Mouse (Mus musculus): ENCODE measurements around the gene Lamb3. TPM values are rescaled to one million over a fixed set of nuclear protein-coding genes. Genes with fewer than 3 reads are reported as not detected.

Lamb3 gene
- polyA plus RNA-seq, 1 experiment from 2014 or later, result 0.59 TPM

DNA sequence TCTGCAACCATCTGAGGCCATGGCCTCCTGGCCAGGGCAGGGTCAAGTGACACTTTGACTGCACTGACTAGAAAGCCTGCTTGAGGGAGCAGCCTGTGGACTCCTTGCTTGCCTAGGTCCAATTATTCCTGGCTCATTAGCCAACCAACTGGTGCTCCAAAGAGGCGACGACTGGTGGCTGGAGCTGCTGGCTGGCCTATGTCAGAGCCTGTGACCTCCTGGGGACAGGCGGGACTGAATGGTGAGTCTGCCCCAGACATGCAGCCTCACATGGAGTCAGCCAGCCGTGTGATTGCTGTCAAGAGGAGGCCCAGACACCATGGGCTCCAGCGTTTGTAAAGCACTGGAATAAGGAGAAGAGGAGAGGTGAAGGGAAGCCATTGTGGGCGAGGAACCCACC lies 153.7 kb downstream of the Lamb3 start:
- no peak overlapping the region for H3K4me2 ChIP-seq
- no peak for ATAC-seq (ENCODE audit: low FRiP score)
- 30% methylated on average over 6 of the region's 6 CpGs for WGBS
- H3K27ac ChIP-seq (replicated peaks), result no peak overlapping the region
- no peaks in the 10 kb centered on the region for H3K9me3 ChIP-seq (replicated peaks)
- H3K36me3 ChIP-seq, result peaks cover 41% of the 10 kb centered on the region
- no peak overlapping the region for H3K9ac ChIP-seq (replicated peaks)
- H3K4me3 ChIP-seq (replicated peaks), result no peak overlapping the region
- H3K27me3 ChIP-seq (replicated peaks), result no peaks in the 10 kb centered on the region
- H3K4me1 ChIP-seq, result peaks cover 3% of the 10 kb centered on the region

DNA sequence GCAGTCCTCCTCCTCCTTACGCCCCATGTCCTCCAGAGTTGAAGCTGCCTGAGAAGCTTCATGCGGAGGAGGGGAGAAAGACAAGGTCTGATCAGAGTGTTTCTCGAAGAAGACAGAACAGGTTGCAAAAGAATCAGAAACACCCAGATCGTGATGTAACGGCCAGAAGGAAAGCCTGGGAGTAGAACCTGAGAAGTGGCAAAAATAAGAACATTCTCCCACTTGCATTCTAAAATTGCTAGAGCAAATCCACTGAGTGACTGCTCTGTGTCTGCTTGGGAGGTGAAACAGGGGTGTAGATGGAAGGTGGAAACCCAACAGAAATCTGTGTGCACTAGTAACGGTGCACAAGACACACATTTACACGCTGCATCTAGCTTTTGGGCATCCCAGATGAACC lies 154.6 kb downstream of the Lamb3 start:
- Histone ChIP-seq H3K4me3 (replicated peaks) (no peak overlapping the region), H3K4me1 (peaks cover 8% of the 10 kb centered on the region), H3K27me3 (replicated peaks) (no peaks in the 10 kb centered on the region), H3K9me3 (replicated peaks) (no peaks in the 10 kb centered on the region), H3K4me2 (no peak overlapping the region), H3K36me3 (peaks cover 37% of the 10 kb centered on the region), H3K9ac (replicated peaks) (no peak overlapping the region), H3K27ac (replicated peaks) (no peak overlapping the region)
- no peak for ATAC-seq (ENCODE audit: low FRiP score)
- WGBS, result 91% methylated on average over 7 of the region's 7 CpGs

DNA sequence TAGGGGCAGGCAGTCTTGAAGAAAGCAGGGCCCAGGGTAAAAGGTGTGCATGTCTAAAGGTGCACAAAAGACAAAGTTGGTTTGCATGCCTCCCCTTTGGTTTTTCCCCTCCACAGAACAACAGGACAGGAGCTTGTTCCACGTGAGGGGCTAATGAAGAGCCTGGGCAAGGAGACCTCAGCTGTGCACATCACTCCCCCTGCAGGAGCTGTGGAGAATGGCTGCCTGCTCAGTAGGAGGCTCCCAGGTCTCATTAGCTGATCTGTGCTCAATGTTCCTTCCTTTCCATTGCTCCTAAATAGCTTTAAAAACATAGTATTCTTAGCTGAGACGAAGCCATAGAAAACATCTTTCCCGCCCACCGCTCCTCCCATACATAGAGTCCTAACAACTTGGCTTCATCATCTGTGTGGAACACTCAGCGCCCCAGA lies 156.3 kb downstream of the Lamb3 start:
- WGBS, result 67% methylated on average over 5 of the region's 5 CpGs
- Histone ChIP-seq H3K4me2 (no peak overlapping the region), H3K4me1 (peaks cover 26% of the 10 kb centered on the region), H3K27me3 (replicated peaks) (no peaks in the 10 kb centered on the region), H3K27ac (replicated peaks) (no peak overlapping the region), H3K4me3 (replicated peaks) (no peak overlapping the region), H3K9me3 (replicated peaks) (no peaks in the 10 kb centered on the region), H3K9ac (replicated peaks) (no peak overlapping the region), H3K36me3 (peaks cover 26% of the 10 kb centered on the region)
- no peak for ATAC-seq (ENCODE audit: low FRiP score)

DNA sequence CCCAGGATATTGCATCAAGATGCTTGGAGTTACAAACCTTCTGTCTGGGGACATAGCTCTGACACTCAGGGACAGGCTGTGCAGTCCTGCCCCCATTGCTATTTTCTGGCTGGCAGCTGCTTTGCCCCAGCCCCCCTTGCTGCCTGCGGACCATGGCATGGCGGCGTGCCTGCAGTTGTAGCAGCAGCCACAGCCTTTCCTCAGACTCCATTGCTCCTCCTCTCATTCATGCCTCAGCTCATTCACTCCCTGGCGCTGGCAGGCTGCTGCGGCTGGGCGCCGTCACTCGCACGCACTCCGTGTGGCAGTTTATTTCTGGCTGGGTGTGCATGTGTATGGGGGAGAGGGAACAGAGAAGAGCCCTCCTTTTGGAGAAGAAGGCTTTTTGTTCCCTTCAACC lies 160.6 kb downstream of the Lamb3 start:
- ATAC-seq (ENCODE audit: low FRiP score), result peak; percentile 55; the same call in 1 of the 2 replicates
- H3K27me3 ChIP-seq (replicated peaks), result no peaks in the 10 kb centered on the region
- WGBS, result 11% methylated on average over 10 of the region's 10 CpGs
- peak overlapping the region; percentile 46 for H3K9ac ChIP-seq (replicated peaks)
- peak overlapping the region; percentile 57 for H3K4me3 ChIP-seq (replicated peaks)
- H3K36me3 ChIP-seq, result no peaks in the 10 kb centered on the region
- no peaks in the 10 kb centered on the region for H3K9me3 ChIP-seq (replicated peaks)
- H3K27ac ChIP-seq (replicated peaks), result peak overlapping the region; percentile 84
- H3K4me1 ChIP-seq, result peaks cover 42% of the 10 kb centered on the region
- H3K4me2 ChIP-seq, result peak overlapping the region; percentile 79

DNA sequence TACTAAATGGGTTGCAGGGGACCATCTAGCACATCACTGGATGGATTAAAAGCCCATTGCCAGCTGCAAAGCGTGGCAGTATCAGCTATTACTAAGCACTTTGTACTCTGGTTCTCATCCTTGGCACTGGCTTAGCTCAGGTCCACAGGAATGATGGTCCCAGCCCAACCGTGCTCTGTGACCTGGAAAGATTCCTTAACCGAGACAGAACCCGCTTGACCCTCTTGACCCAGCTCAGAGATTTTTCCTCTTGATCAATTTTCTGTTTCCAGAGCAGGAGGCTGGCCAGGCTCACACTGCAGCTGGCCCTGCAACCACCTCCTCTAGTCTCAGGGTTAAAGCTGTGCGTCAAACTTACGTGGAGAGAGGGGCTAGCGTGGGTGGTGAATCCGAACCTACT lies 161.6 kb downstream of the Lamb3 start:
- H3K4me3 ChIP-seq (replicated peaks), result peak overlapping the region; percentile 57
- H3K4me1 ChIP-seq, result peaks cover 41% of the 10 kb centered on the region
- H3K36me3 ChIP-seq, result no peaks in the 10 kb centered on the region
- H3K27ac ChIP-seq (replicated peaks), result peak overlapping the region; percentile 76; the same call in 1 of the 2 replicates
- no peak for ATAC-seq (ENCODE audit: low FRiP score)
- H3K4me2 ChIP-seq, result peak overlapping the region; percentile 79
- H3K9ac ChIP-seq (replicated peaks), result peak overlapping the region; percentile 64
- 40% methylated on average over 8 of the region's 8 CpGs for WGBS
- no peaks in the 10 kb centered on the region for H3K9me3 ChIP-seq (replicated peaks)
- no peaks in the 10 kb centered on the region for H3K27me3 ChIP-seq (replicated peaks)

DNA sequence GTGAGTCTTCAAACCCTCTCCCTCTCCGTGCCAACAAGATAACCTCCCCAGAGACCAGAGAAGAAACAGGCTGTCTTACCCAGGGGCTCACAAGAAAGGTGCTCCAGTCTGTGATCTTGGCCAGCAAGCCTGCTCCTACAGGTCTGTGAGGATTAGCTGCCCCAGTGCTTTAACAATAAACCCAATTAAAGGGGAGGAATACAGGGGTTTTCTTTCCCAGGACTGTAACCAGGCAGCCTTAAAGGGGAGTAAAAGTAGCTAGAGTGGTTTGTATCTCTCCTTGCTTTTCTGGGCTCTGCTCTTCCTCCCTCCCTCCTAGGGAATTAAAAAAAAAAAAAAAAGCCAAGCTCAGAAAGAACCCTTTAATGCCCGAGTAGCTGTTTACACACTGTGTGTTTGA lies 162.6 kb downstream of the Lamb3 start, which contains the start of gene Camk1g:
Camk1g (minus strand) TSS at position 203 of the 400 bp plus-strand sequence.
- peak; percentile 91 for ATAC-seq (ENCODE audit: low FRiP score)
- Histone ChIP-seq H3K27ac (replicated peaks) (peak within 1 kb of the TSS; percentile 76), H3K4me1 (peaks cover 39% of the 10 kb centered on the region), H3K36me3 (no peaks in the 10 kb centered on the region), H3K4me2 (peak within 1 kb of the TSS; percentile 79), H3K9me3 (replicated peaks) (no peaks in the 10 kb centered on the region), H3K27me3 (replicated peaks) (no peaks in the 10 kb centered on the region), H3K4me3 (replicated peaks) (peak within 1 kb of the TSS; percentile 57), H3K9ac (replicated peaks) (peak within 1 kb of the TSS; percentile 64)
- WGBS, result 6% methylated on average over 2 of the region's 2 CpGs

DNA sequence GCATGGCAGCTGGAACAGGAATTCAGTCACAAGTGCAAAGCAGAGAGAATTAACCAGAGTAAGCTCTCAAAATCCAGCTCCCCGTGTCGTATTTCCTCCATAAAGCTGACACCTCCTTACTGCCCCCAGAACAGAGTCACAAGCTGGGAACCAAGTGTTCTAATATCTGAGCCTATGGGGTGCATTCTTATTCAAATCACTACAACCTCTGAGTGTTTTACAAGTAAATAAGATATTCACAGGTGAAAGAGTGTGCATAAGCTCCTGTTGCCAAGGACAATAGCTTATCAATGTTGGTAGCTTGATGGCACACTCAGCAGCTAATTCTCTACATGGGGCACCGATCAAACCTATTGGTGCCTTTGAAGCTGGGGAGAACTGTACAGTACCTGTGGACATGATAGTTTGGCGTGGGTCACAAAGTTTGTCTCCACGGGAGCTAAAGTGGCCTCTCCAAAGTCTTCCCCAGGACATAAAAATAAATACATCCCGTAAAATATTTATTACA lies 166.5 kb downstream of the Lamb3 start:
- H3K9me3 ChIP-seq (replicated peaks), result no peaks in the 10 kb centered on the region
- H3K9ac ChIP-seq (replicated peaks), result no peak overlapping the region
- no peaks in the 10 kb centered on the region for H3K36me3 ChIP-seq
- no peak overlapping the region for H3K4me2 ChIP-seq
- 86% methylated on average over 6 of the region's 6 CpGs for WGBS
- no peaks in the 10 kb centered on the region for H3K27me3 ChIP-seq (replicated peaks)
- H3K4me3 ChIP-seq (replicated peaks), result no peak overlapping the region
- peaks cover 20% of the 10 kb centered on the region for H3K4me1 ChIP-seq
- H3K27ac ChIP-seq (replicated peaks), result no peak overlapping the region
- ATAC-seq (ENCODE audit: low FRiP score), result no peak

DNA sequence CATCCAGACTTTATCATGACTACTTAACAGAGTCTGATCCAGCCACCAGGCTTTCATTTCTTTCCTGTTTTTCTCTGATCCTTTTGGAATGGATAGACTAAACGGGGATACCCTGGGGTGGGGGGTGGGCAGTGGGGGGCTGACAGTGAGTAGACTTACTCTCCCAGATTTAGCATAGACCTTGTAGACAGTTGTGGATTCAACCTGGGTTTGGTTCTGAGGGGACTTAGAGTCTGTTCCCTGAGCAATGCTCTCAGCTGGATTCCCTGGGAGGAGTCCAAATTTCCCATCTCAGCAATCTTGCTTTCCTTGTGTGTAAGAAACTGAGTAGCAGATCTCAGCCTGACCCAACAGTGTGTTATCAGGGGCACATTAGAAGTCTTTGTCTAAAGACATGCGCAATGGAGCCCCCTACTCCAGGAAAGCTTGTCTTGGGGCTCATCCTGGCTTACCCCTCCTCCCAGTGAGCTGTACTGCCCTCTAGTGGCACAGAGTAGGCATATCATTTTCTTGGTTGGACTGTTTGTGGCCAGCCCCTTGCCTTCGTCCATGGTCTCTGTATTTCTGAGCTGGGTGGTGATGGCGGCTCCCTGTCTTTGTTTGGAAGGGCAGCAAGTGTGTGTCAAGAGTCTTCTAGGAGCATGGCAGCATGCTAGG lies 169.1 kb downstream of the Lamb3 start:
- Histone ChIP-seq H3K4me2 (no peak overlapping the region), H3K4me1 (peaks cover 6% of the 10 kb centered on the region; the same call in 1 of the 2 replicates), H3K4me3 (replicated peaks) (no peak overlapping the region), H3K27me3 (replicated peaks) (no peaks in the 10 kb centered on the region), H3K27ac (replicated peaks) (no peak overlapping the region), H3K9ac (replicated peaks) (no peak overlapping the region), H3K9me3 (replicated peaks) (no peaks in the 10 kb centered on the region), H3K36me3 (no peaks in the 10 kb centered on the region)
- 35% methylated on average over 4 of the region's 4 CpGs for WGBS
- ATAC-seq (ENCODE audit: low FRiP score), result peak; percentile 42

DNA sequence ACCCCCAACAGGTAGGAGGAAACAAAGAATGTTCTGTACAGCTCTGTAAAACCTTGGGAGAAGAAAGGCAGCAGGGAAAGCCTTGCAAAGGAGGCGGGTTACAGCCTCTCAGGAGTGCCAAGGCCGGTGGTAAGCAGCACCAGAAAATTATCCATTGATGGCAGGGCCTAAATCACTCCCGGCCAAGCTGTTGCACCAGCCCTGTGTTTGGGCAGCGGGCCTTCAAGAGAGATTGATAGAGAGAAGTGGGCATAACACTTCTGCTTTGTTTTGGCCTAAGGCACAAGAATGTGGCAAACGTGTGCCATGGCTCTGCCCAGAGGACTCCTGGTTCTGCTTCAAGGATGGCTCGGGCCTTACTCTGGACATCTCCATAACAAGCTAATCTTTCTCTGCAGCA lies 172.1 kb downstream of the Lamb3 start:
- peaks cover 24% of the 10 kb centered on the region for H3K4me1 ChIP-seq
- no peak overlapping the region for H3K9ac ChIP-seq (replicated peaks)
- no peak overlapping the region for H3K4me3 ChIP-seq (replicated peaks)
- H3K36me3 ChIP-seq, result no peaks in the 10 kb centered on the region
- WGBS, result 57% methylated on average over 6 of the region's 6 CpGs
- no peaks in the 10 kb centered on the region for H3K9me3 ChIP-seq (replicated peaks)
- no peaks in the 10 kb centered on the region for H3K27me3 ChIP-seq (replicated peaks)
- no peak overlapping the region for H3K4me2 ChIP-seq
- no peak overlapping the region for H3K27ac ChIP-seq (replicated peaks)
- no peak for ATAC-seq (ENCODE audit: low FRiP score)

DNA sequence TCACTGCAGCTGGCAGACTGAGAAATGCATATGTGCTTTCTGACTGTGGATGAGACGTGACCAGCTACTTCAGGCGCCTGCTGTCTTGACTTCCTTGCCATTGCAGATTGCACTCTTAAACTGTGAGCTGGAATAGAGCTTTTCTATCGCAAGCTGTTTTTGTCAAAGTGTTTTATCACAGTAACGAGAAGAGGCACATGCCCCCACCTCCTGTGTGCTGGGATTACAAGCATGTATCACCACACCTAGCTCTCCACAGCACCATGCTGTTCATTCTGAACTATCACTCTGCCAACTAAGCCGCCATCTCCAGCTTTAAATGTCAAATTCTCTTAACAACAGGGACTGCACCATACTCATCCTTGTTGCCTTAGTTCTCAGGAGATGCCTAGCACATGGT lies 173.4 kb downstream of the Lamb3 start:
- no peaks in the 10 kb centered on the region for H3K27me3 ChIP-seq (replicated peaks)
- no peak overlapping the region for H3K9ac ChIP-seq (replicated peaks)
- no peak overlapping the region for H3K27ac ChIP-seq (replicated peaks)
- no peak overlapping the region for H3K4me2 ChIP-seq
- no peaks in the 10 kb centered on the region for H3K36me3 ChIP-seq
- peaks cover 29% of the 10 kb centered on the region for H3K4me1 ChIP-seq
- 83% methylated on average over 5 of the region's 5 CpGs for WGBS
- no peak overlapping the region for H3K4me3 ChIP-seq (replicated peaks)
- H3K9me3 ChIP-seq (replicated peaks), result no peaks in the 10 kb centered on the region
- ATAC-seq (ENCODE audit: low FRiP score), result no peak

DNA sequence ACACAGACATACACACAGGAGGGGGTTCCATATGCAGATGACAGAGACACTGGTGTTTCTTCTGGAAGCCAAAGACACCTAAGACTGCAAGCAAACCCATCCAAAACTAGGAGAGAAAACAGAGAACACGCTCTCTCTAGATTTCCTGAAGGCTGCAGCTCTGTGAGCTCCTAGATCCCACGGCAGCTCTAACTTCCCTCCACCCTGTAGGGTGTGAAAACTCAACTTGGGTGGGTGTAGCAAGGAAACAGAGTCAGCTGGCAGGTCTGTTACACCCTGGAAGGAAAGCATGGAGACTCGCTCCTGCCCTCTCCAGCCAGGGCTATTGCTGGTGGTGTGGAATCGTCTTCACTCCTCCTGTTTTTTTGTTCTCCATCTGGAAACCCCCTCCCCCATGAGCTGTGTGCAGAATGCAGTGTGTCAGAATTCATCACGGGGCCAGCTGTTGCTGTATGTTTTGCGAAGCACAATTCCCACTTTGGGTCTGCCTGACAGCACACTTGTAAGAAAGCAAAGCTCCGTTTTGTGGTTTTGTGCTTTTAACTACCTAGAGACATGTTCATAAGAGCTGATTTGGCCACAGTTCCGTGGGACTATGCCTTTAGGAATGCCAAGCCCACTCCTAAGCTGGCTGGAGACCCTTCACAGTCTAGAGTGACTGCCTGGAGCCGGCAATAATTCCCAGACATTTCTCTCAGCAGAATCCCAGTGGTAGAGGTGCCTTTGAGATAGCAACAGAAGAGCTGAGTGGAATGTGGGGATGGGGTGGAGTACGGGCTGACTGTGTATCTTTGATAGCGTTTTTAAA lies 174.3 kb downstream of the Lamb3 start:
- Histone ChIP-seq H3K4me3 (replicated peaks) (peak overlapping the region; percentile 15; the same call in 1 of the 2 replicates), H3K9me3 (replicated peaks) (no peaks in the 10 kb centered on the region), H3K27ac (replicated peaks) (peak overlapping the region; percentile 49), H3K36me3 (no peaks in the 10 kb centered on the region), H3K9ac (replicated peaks) (no peak overlapping the region), H3K27me3 (replicated peaks) (no peaks in the 10 kb centered on the region), H3K4me2 (peak overlapping the region; percentile 45), H3K4me1 (peaks cover 35% of the 10 kb centered on the region)
- WGBS, result 28% methylated on average over 11 of the region's 11 CpGs
- no peak for ATAC-seq (ENCODE audit: low FRiP score)

DNA sequence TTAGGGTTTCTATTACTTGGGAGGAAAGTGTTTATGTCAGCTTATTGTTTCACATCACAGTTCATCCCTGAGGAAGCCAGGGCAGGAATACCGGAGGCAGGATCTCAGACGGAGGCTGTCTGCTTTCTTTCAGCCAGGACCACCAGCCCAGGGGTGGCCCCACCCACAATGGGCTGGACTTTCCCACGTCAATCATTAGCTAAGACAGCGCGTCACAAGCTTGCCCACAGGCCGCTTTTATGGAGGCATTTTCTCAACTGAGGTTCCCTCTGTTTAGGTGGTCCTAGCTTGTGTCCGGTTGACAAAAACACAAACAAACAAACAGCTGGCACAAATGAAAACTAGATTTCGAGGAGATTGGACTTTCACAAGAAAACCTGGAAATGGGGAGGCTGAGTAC lies 174.9 kb downstream of the Lamb3 start:
- ATAC-seq (ENCODE audit: low FRiP score), result peak; percentile 60

More for the DNA sequence above, 174.9 kb downstream of the Lamb3 start:
- H3K4me2 ChIP-seq, result peak overlapping the region; percentile 45
- H3K4me1 ChIP-seq, result peaks cover 39% of the 10 kb centered on the region
- H3K27ac ChIP-seq (replicated peaks), result peak overlapping the region; percentile 49; the same call in 1 of the 2 replicates
- H3K36me3 ChIP-seq, result no peaks in the 10 kb centered on the region
- no peaks in the 10 kb centered on the region for H3K9me3 ChIP-seq (replicated peaks)
- WGBS, result 1% methylated on average over 8 of the region's 8 CpGs
- no peaks in the 10 kb centered on the region for H3K27me3 ChIP-seq (replicated peaks)
- no peak overlapping the region for H3K9ac ChIP-seq (replicated peaks)
- H3K4me3 ChIP-seq (replicated peaks), result peak overlapping the region; percentile 15
